Mouse (Mus musculus) cerebellum, postnatal 10 days (tissue): ENCODE data around the gene Slc22a22.
A peak's percentile ranks its signal among the peaks of the same experiment; 100 is the strongest.
"Not testable (repeated sequence)": the region's sequence is repeated elsewhere in the genome, so short reads cannot be mapped to it uniquely, and the experiment has no call there.

Experiments used
- DNase-seq, 2 experiments: peaks; one replicate each; pipeline ENCODE4 v3.0.0; 2021; ENCODE audit warnings: mixed read lengths in 2 of 2

Slc22a22 gene

GRCm38 (mm10) chr15:57366446-57366845 lies 111.0 kb downstream of the Slc22a22 start:
- DNase-seq, result no peak

GRCm38 (mm10) chr15:57355278-57355677 lies 122.1 kb downstream of the Slc22a22 start:
- DNase-seq, result no peak

GRCm38 (mm10) chr15:57340499-57340898 lies 136.9 kb downstream of the Slc22a22 start:
- peak; percentile 36 to 37 for DNase-seq

GRCm38 (mm10) chr15:57331326-57331725 lies 146.1 kb downstream of the Slc22a22 start:
- DNase-seq, result no peak

GRCm38 (mm10) chr15:57318001-57318400 lies 159.4 kb downstream of the Slc22a22 start:
- DNase-seq, result no peak

- DNase-seq, result no peak
Measured at GRCm38 (mm10) chr15:57316486-57316885, 160.9 kb downstream of the Slc22a22 start.

- no peak for DNase-seq
Measured at GRCm38 (mm10) chr15:57302710-57303109, 174.7 kb downstream of the Slc22a22 start.

GRCm38 (mm10) chr15:57278505-57278904 lies 198.9 kb downstream of the Slc22a22 start:
- DNase-seq, result no peak

GRCm38 (mm10) chr15:57276411-57276810 lies 201.0 kb downstream of the Slc22a22 start:
- no peak for DNase-seq

- not testable (repeated sequence) for DNase-seq
Measured at GRCm38 (mm10) chr15:57240061-57240460, 237.4 kb downstream of the Slc22a22 start.

- peak in 1 of 2 experiments; percentile 31 for DNase-seq
Measured at GRCm38 (mm10) chr15:57230439-57230838, 247.0 kb downstream of the Slc22a22 start.

GRCm38 (mm10) chr15:57205315-57205714 lies 272.1 kb downstream of the Slc22a22 start:
- DNase-seq, result no peak

- no peak for DNase-seq
Measured at GRCm38 (mm10) chr15:57204444-57204930, 272.9 kb downstream of the Slc22a22 start.
